Mouse (Mus musculus) bone marrow, adult 2 months (tissue): ENCODE measurements around the gene Nprl2. TPM values are rescaled to one million over a fixed set of nuclear protein-coding genes. Genes with fewer than 3 reads are reported as not detected.

Source experiments
- H3K27ac ChIP-seq: fragments of 200-500 bp; 2 replicates; pipeline ENCODE4 v1.5.1; 2012; ENCODE audit warnings: low read depth, mild to moderate bottlenecking, control low read depth, inconsistent platforms, low read length; ENCODE audit not compliant: control insufficient read depth, poor library complexity, insufficient read depth
- H3K4me1 ChIP-seq: fragments of 200-500 bp; 2 replicates; pipeline ENCODE4 v1.6.1; 2011; ENCODE audit warnings: low read length; ENCODE audit not compliant: control insufficient read depth, insufficient read depth
- H3K4me3 ChIP-seq: fragments of 200-500 bp; replicated peaks from 2 replicates; pipeline ENCODE3; 2011; ENCODE audit warnings: mild to moderate bottlenecking, low read depth, low read length, control low read depth; ENCODE audit not compliant: control insufficient read depth
- CTCF ChIP-seq: fragments of 200-500 bp; IDR thresholded peaks from 2 replicates; pipeline ENCODE4 v1.5.1; 2011; ENCODE audit warnings: low read length, control low read depth; ENCODE audit not compliant: control insufficient read depth, insufficient read depth
- POLR2A ChIP-seq: fragments of 200-500 bp; IDR thresholded peaks from 2 replicates; pipeline ENCODE4 v1.6.1; 2011; ENCODE audit warnings: low read depth, mild to moderate bottlenecking, control low read depth, low read length, borderline replicate concordance; ENCODE audit not compliant: control insufficient read depth
- WGBS: fragments of 180-500 bp; shearing (Covaris S2); methylation state at CpG from one replicate; pipeline ENCODE4 v1.1.7; 2018; 5-methylcytosine and 5-hydroxymethylcytosine counted together
- polyA plus RNA-seq: library from polyadenylated mRNA; stranded (reverse); fragments of >200 nt; gene quantifications from 2 replicates; pipeline ENCODE4 v1.2.4, GENCODE M21; 2011; ENCODE audit warnings: low replicate concordance; ENCODE audit not compliant: missing spikeins, insufficient read depth, insufficient read length

Gene Nprl2
- polyA plus RNA-seq, 1 experiment = 24.6 TPM

DNA sequence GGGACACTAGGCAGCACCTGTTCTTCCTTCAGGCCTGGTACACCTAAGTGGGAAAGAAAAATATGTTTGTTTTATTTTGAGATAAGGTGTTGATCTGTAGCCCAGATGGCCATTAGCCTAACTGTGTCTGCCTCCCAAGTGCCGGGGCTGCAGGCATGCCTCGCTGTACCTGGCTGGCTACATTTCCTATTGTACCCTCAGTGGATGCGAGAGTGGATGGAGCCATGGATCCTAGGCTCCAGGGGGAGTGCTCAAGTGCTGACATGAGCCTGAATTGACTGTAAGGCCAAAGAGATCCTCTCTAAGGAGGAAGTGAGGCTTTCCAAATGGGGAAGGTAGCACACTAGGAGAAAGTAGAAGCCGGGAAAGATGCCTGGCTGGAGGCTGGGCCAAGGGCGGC lies 5.9 kb downstream of the Nprl2 start:
- TF ChIP-seq POLR2A (no peak), CTCF (no peak)
- no peak overlapping the region for H3K4me3 ChIP-seq
- H3K27ac ChIP-seq = no peak overlapping the region
- H3K4me1 ChIP-seq = peaks cover 13% of the 10 kb centered on the region; the same call in 1 of the 2 replicates
- WGBS = 69% methylated on average over 5 of the region's 5 CpGs

DNA sequence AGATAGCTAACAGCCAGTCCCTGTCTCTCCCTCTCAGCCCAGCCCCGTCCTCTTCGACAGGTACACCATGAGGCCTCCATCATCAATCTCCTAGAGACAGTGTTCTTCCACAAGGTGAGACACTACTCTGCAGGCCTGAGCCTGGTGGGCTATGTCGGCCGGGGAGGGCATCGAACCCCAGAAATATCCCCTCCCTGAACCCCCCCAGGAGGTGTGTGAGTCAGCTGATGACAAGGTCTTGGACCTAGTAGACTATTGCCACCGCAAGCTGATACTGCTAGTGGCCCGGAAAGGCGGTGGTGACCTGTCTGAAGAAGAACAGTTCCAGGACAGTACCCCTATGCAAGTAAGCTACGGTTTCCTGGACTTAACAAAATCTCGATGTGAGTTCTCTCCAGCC lies 6.8 kb downstream of the Nprl2 start:
- no peak overlapping the region for H3K27ac ChIP-seq
- H3K4me1 ChIP-seq = peaks cover 13% of the 10 kb centered on the region; the same call in 1 of the 2 replicates
- 89% methylated on average over 10 of the region's 10 CpGs for WGBS
- H3K4me3 ChIP-seq = no peak overlapping the region
- no peak for TF ChIP-seq POLR2A
- TF ChIP-seq CTCF = no peak

DNA sequence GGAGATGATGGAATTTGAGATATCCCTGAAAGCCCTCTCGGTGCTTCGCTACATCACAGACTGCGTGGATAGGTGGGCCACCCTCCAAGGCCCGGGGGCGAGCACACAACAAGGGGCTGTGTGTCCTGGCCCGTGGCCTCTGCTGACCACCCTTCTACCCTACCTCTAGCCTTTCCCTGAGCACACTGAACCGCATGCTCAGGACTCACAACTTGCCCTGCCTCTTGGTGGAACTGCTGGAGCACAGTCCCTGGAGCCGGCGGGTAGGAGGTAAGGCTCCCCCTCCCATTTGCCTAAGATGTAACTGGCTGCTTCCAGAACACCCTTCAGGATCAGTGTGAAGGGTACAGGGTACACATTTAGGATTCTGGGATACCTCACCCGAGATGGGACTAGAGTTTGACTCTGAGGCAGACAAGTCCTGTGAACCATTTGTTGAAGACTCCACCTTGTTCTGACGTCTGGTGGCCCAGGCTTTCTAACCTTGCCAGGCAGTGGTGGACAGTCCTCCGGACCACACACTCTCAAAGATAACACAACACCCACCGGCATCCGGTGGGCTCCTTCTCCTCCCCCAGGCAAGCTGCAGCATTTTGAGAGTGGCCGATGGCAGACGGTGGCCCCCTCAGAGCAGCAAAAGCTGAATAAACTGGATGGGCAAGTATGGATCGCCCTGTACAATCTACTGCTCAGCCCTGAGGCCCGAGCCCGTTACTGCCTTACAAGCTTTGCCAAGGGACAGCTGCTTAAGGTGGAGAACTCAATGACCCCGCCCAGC lies 7.5 kb downstream of the Nprl2 start:
- H3K4me3 ChIP-seq = no peak overlapping the region
- WGBS = 86% methylated on average over 20 of the region's 20 CpGs
- TF ChIP-seq CTCF (no peak), POLR2A (no peak)
- no peak overlapping the region for H3K27ac ChIP-seq
- peaks cover 13% of the 10 kb centered on the region; the same call in 1 of the 2 replicates for H3K4me1 ChIP-seq

DNA sequence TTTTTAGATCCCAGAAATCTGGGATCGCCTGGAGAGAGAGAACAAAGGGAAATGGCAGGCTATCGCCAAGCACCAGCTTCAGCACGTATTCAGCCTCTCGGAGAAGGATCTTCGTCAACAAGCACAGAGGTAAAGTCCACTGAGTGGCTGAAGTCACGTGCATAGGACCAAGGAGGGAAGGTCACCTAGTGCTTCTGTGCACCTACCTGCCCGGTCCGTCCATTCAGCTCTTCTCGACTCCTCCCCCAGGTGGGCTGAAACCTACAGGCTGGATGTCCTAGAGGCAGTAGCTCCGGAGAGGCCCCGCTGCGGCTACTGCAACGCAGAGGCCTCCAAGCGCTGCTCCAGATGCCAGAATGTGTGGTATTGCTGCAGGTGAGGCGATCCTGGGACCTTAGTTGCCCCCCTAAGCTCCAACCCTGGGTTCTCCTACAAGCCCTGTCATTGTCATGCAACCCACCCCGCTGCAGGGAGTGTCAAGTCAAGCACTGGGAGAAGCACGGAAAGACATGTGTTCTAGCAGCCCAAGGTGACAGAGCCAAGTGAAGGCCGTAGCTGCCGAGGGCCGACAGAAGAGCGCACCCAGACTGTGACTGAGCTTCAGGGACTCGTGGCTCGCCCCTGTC lies 8.6 kb downstream of the Nprl2 start:
- Histone ChIP-seq H3K27ac (no peak overlapping the region; the same call in 1 of the 2 replicates), H3K4me3 (no peak overlapping the region), H3K4me1 (peaks cover 13% of the 10 kb centered on the region; the same call in 1 of the 2 replicates)
- no peak for TF ChIP-seq CTCF
- no peak for TF ChIP-seq POLR2A
- 60% methylated on average over 23 of the region's 23 CpGs for WGBS

DNA sequence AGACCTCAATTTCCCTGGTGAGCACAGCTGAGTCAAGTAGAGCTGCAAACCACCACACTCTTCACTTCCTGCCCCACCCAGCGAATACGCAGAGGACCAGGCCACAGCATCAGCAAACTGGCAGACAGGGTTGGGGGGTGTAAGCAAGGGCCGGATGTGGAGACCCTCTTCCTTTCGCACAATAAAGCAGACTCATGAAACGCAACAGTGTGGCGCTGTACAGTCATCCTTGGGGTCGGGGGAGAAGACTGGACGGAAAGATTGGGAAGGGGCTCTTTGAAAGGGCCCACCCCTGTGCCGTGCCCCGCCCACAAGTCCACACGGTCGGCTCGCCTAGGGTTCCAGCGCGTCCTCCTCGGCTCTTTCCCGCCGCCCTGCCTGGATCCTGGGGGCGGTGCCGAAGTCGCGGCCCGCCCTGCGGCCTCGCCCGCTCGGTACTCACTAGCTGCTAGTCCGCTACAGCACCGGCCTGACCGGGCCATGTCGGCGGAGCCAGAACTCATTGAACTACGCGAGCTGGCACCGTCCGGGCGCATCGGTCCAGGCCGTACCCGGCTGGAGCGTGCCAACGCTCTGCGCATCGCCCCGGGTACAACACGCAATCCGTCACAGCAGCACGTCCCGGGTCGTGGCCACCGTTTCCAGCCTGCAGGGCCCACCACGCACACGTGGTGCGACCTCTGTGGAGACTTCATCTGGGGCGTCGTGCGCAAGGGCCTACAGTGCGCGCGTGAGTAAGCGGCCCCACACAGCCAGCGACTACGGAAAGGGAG lies 9.3 kb downstream of the Nprl2 start, which contains the start of gene Rassf1:
TSS of gene Rassf1 (plus strand) at position 439 of the 773 bp plus-strand sequence.
- Histone ChIP-seq H3K27ac (peak within 1 kb of the TSS; percentile 68), H3K4me3 (peak within 1 kb of the TSS; percentile 57), H3K4me1 (peaks cover 13% of the 10 kb centered on the region; the same call in 1 of the 2 replicates)
- WGBS = 2% methylated on average over 63 of the region's 63 CpGs
- TF ChIP-seq CTCF = no peak
- TF ChIP-seq POLR2A = 0 out of 2 replicates have a peak, but pooled peaks have one; percentile 31

DNA sequence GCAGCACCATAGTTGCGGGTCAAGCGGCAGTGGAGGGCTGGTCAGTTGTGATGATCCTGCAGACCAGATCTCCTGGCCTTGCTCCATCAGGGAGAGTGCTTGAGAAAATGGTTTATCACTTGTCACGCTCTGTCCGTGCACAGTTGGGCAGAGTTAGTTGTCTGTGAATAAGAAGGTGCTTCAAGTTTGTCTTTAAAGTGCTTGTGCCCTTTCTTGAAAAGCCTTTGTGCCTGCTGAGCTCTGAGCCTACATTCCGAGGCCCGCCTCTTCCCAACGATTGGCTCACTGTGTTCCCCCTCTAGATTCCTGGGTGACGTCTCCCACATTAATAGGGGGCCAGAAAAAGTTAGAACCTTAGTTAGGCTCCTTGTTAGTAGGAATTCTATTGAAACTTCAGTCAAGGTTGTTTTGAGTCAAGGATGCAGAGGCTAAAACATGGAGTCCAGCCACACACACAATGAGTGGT lies 9.9 kb downstream of the Nprl2 start:
- TF ChIP-seq POLR2A = no peak
- TF ChIP-seq CTCF = no peak
- H3K4me3 ChIP-seq = peak overlapping the region; percentile 57
- WGBS = 43% methylated on average over 8 of the region's 8 CpGs
- H3K4me1 ChIP-seq = peaks cover 13% of the 10 kb centered on the region
- no peak overlapping the region for H3K27ac ChIP-seq

DNA sequence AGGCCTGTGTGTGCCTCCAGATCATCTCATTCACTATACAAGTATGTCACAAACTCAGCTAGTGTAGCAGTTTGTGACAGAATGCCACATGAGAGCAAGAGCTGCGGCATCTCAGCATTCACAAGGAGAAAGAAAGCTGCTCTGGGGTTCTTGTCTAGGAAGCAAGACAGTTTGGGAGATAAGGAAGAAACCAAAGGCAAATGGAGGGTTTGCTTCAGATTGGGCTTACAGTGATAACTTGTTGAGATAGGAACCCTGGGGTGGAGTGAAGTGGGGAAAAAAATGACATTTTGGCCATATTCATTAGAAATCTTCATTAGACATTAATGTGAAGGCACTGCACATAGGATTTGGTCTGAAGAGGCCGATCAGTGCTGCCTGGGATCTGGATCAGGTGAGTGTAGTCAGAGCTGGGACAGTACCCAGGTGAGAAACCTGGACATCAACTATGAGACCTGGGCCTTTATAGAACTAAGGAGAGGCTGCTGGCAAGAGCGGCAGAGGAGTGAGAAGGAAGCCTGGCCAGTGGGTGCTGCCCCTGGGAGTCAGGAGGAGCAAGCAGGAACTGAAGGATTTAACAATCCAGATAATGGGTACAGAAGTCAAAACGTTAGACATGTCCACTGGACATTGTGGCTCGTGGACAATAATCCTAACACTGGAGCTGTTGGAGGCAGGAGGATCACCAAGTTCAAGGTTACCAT lies 10.8 kb downstream of the Nprl2 start:
- TF ChIP-seq POLR2A (no peak), CTCF (no peak)
- Histone ChIP-seq H3K27ac (no peak overlapping the region), H3K4me3 (no peak overlapping the region), H3K4me1 (peaks cover 12% of the 10 kb centered on the region)
- 75% methylated on average over 5 of the region's 5 CpGs for WGBS
